Mouse (Mus musculus): ENCODE results near the gene Drd1. TPM values are rescaled to one million over a fixed set of nuclear protein-coding genes. Genes with fewer than 3 reads are reported as not detected.

Gene Drd1
- polyA plus RNA-seq, 1 experiment from 2014 or later: 0.86 TPM

DNA sequence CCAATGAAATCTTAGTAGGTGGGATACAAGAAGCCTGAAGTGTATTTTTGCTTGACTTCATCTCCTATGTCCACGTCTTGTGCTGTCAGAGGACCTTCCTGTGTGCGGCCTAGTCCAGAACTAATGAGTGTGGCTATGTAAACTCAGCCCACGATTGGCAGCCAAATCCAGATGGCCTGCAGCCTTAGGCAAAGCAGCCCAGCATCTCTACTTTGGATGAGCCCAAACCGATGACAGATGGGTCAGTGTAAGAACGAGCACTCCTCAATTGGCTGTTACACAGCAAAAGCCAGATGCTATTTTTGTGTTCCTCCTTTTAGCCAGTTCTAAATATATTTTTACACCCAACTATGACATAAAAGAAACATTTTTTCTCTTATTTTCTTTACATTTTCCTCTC is 32.2 kb downstream of the Drd1 start:
- H3K27ac ChIP-seq: no peak overlapping the region

GRCm38 (mm10) chr13:54008716-54009115 is 46.8 kb downstream of the Drd1 start:
- Histone ChIP-seq H3K36me3 (no peaks in the 10 kb centered on the region), H3K9me3 (no peaks in the 10 kb centered on the region), H3K4me1 (replicated peaks) (no peaks in the 10 kb centered on the region), H3K27ac (no peak overlapping the region), H3K4me3 (no peak overlapping the region), H3K27me3 (ENCODE audit: insufficient read depth, poor library complexity, severe bottlenecking) (no peaks in the 10 kb centered on the region)
- no peak for DNase-seq (ENCODE audit: low spot score)
- WGBS: 91% methylated on average over 4 of the region's 4 CpGs

More for the DNA sequence above, 32.2 kb downstream of the Drd1 start:
- WGBS: 73% methylated on average over 5 of the region's 5 CpGs
- H3K4me3 ChIP-seq: no peak overlapping the region
- H3K27me3 ChIP-seq (ENCODE audit: insufficient read depth, poor library complexity, severe bottlenecking): no peaks in the 10 kb centered on the region
- no peak for DNase-seq (ENCODE audit: low spot score)
- H3K9me3 ChIP-seq: 0 out of 2 replicates have a peak, but pooled peaks cover 5% of the 10 kb centered on the region
- no peaks in the 10 kb centered on the region for H3K36me3 ChIP-seq
- no peaks in the 10 kb centered on the region for H3K4me1 ChIP-seq (replicated peaks)

Other genes starting within 250 kb of the Drd1 start
- gene Sfxn1, start 16.2 kb upstream of the Drd1 start, polyA plus RNA-seq (2016; fragmentation: Nextera tagmentation; extraction: Ambion mirVana): 66.8 and 70.5 TPM in 2 replicates
- 0.07 and 0.09 TPM in 2 replicates for gene Hrh2, start 136.4 kb upstream of the Drd1 start, polyA plus RNA-seq (2016; fragmentation: Nextera tagmentation; extraction: Ambion mirVana)

Data from hindbrain, embryonic 10.5 days (tissue).